Mouse (Mus musculus): ENCODE measurements around the gene Rassf2.

DNA sequence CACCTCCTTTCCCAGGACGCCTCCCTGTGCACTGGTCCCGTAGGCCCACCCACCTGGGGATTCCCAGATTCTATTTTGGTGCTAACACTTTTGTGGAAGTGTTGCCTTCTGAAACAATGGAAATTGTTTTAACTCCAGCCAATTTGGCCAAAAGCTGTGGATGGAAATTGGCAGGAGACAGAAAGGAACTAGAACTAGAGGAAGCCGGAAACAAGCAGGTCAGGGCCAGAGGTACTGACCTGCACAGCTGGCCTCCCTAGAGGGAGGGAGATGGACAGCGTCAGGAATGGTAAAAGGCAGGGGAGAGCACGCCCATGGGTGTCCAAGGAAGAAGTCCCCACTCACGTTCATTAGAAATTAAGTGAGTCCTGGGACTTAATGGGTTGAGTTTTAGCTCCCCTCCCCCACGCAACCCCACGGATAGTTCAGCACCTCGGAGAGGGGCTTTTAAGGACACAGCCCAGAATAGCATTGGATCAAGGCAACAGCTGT is 72.3 kb downstream of the Rassf2 start:
- TF ChIP-seq CTCF (IDR thresholded peaks at IDR 0.05): no peak
- no peak for TF ChIP-seq EP300 (IDR thresholded peaks at IDR 0.05)
